Mouse (Mus musculus): ENCODE data around the gene Vmn1r94.
"Not testable (repeated sequence)": the region's sequence is repeated elsewhere in the genome, so short reads cannot be mapped to it uniquely, and the experiment has no call there.

The Vmn1r94 gene

DNA sequence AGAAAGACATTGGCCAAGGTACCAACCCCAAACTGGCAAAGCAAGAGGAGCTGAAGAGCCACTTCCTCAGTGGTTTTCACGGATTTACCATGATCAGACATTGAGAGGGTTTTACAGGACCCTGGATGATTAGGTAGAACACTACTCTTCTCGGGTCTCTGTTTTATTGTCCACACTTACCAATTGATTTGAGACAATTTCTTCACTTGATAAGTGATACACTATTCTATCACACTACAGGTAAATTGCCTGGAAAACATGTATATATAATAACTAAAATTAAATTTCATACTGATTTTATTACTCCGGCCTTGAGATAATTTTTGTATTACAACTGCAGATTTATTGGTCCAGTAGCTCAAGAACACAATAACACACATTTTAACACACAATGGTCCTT, at the start of gene Vmn1r94:
Vmn1r94 (minus strand) TSS at position 101 of the 400 bp plus-strand sequence.
- not testable (repeated sequence) for DNase-seq (ENCODE audit: low read depth, low spot score)

- DNase-seq (ENCODE audit: low read depth, low spot score), result not testable (repeated sequence)
These were observed 37.3 kb upstream of the Vmn1r94 start, which contains the start of gene Gm6164 for GRCm38 (mm10) chr7:20205507-20205906. Gm6164 (minus strand) TSS chr7:20205607.

- DNase-seq (ENCODE audit: low read depth, low spot score), result not testable (repeated sequence)
These were observed 25.2 kb upstream of the Vmn1r94 start, which contains the start of gene Vmn1r95 for GRCm38 (mm10) chr7:20193410-20193809. Vmn1r95 (plus strand) TSS chr7:20193710.

DNA sequence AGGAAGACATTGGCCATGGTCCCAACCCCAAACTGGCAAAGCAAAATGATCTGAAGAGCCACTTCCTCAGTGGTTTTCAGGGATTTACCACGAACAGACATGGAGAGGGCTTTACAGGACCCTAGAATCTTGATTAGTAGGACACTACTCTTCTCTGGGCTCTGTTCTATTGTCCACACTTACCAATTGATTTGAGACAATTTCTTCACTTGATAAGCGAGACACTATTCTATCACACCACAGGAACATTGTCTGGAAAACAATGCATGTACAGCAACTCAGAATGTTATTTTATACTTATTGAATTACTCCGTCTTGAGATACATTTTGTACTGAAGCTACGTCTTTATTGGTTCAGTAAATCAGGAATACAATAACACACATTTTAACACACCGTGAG, 29.2 kb downstream of the Vmn1r94 start, which contains the start of gene Vmn1r93:
Vmn1r93 (minus strand) TSS at position 101 of the 400 bp plus-strand sequence.
- not testable (repeated sequence) for DNase-seq (ENCODE audit: low read depth, low spot score)

- not testable (repeated sequence) for DNase-seq (ENCODE audit: low read depth, low spot score)
These were observed 45.7 kb downstream of the Vmn1r94 start, which contains the start of gene Gm16442 for GRCm38 (mm10) chr7:20122479-20122878. Gm16442 (minus strand) TSS chr7:20122579.
